Mouse (Mus musculus) stomach, embryonic 15.5 days (tissue): ENCODE data around the gene Zfp462. TPM values are rescaled to one million over a fixed set of nuclear protein-coding genes. Genes with fewer than 3 reads are reported as not detected.

Experiments used
- ATAC-seq: fragments of 200-750 bp; cut with Nextera tagmentation; 2 replicates; pipeline ENCODE4 v1.8.0; 2017; ENCODE audit warnings: low read depth, moderate number of reproducible peaks, moderate TSS enrichment; ENCODE audit not compliant: insufficient read depth, low FRiP score
- H3K27ac ChIP-seq: fragments of 300-500 bp; sonication (generic); 2 replicates; pipeline ENCODE4 v1.5.1; 2015; ENCODE audit warnings: mild to moderate bottlenecking, inconsistent platforms
- H3K27me3 ChIP-seq: fragments of 300-500 bp; sonication (generic); replicated peaks from 2 replicates; pipeline ENCODE4 v1.6.1; 2015; ENCODE audit warnings: inconsistent platforms
- H3K36me3 ChIP-seq: fragments of 300-500 bp; sonication (generic); 2 replicates; pipeline ENCODE4 v1.6.1; 2015; ENCODE audit warnings: inconsistent platforms
- H3K4me1 ChIP-seq: fragments of 300-500 bp; sonication (generic); 2 replicates; pipeline ENCODE4 v1.6.1; 2015; ENCODE audit warnings: inconsistent platforms
- H3K4me2 ChIP-seq: fragments of 300-500 bp; sonication (generic); 2 replicates; pipeline ENCODE4 v1.6.1; 2015; ENCODE audit warnings: mild to moderate bottlenecking, inconsistent platforms
- H3K4me3 ChIP-seq: fragments of 300-500 bp; sonication (generic); replicated peaks from 2 replicates; pipeline ENCODE4 v1.5.1; 2015; ENCODE audit warnings: inconsistent platforms
- H3K9ac ChIP-seq: fragments of 300-500 bp; sonication (generic); 2 replicates; pipeline ENCODE4 v1.6.1; 2015; ENCODE audit warnings: inconsistent platforms
- H3K9me3 ChIP-seq: fragments of 300-500 bp; sonication (generic); 2 replicates; pipeline ENCODE4 v1.6.1; 2016; ENCODE audit warnings: inconsistent platforms
- WGBS: fragments of 180-500 bp; shearing (Covaris S2); methylation state at CpG from one replicate; pipeline ENCODE4 v1.1.7; 2015; 5-methylcytosine and 5-hydroxymethylcytosine counted together
- polyA plus RNA-seq: library from polyadenylated mRNA; unstranded; fragments of >200 nt; fragmentation: Nextera tagmentation; extraction: Ambion mirVana; gene quantifications from 2 replicates; pipeline ENCODE4 v1.2.1, GENCODE M21; 2015

Gene Zfp462
- polyA plus RNA-seq, 1 experiment from 2014 or later, result 3.1 TPM

- Histone ChIP-seq H3K9me3 (no peaks in the 10 kb centered on the region), H3K36me3 (no peaks in the 10 kb centered on the region), H3K4me2 (no peak overlapping the region), H3K4me3 (no peak overlapping the region), H3K4me1 (no peaks in the 10 kb centered on the region), H3K27ac (no peak overlapping the region), H3K27me3 (no peaks in the 10 kb centered on the region), H3K9ac (no peak overlapping the region)
- WGBS, result 85% methylated on average over 1 of the region's 1 CpGs
- no peak for ATAC-seq
These were observed 7.7 kb upstream of the Zfp462 start for GRCm38 (mm10) chr4:54937161-54937560.

- under 1% methylated on average over 36 of the region's 36 CpGs for WGBS
- no peak for ATAC-seq
These were observed 976 bp downstream of the Zfp462 start for GRCm38 (mm10) chr4:54945603-54946445.

GRCm38 (mm10) chr4:54946662-54947055, 1.8 kb downstream of the Zfp462 start:
- under 1% methylated on average over 10 of the region's 10 CpGs for WGBS

More at GRCm38 (mm10) chr4:54945603-54946445, 976 bp downstream of the Zfp462 start:
- peak overlapping the region; percentile 75 for H3K4me3 ChIP-seq
- H3K9me3 ChIP-seq, result no peaks in the 10 kb centered on the region
- H3K36me3 ChIP-seq, result no peaks in the 10 kb centered on the region
- H3K9ac ChIP-seq, result peak overlapping the region; percentile 32; the same call in 1 of the 2 replicates
- no peaks in the 10 kb centered on the region for H3K27me3 ChIP-seq
- no peaks in the 10 kb centered on the region; the same call in 1 of the 2 replicates for H3K4me1 ChIP-seq
- H3K27ac ChIP-seq, result peak overlapping the region; percentile 76
- peak overlapping the region; percentile 93 for H3K4me2 ChIP-seq

GRCm38 (mm10) chr4:54947056-54947990, 2.5 kb downstream of the Zfp462 start:
- Histone ChIP-seq H3K36me3 (no peaks in the 10 kb centered on the region), H3K4me1 (no peaks in the 10 kb centered on the region; the same call in 1 of the 2 replicates), H3K27ac (peak overlapping the region; percentile 97), H3K9me3 (no peaks in the 10 kb centered on the region), H3K4me3 (peak overlapping the region; percentile 75), H3K9ac (peak overlapping the region; percentile 32; the same call in 1 of the 2 replicates), H3K27me3 (no peaks in the 10 kb centered on the region), H3K4me2 (peak overlapping the region; percentile 93)
- WGBS, result under 1% methylated on average over 28 of the region's 35 CpGs
- ATAC-seq, result peak; percentile 24; the same call in 1 of the 2 replicates

More at GRCm38 (mm10) chr4:54946662-54947055, 1.8 kb downstream of the Zfp462 start:
- peak overlapping the region; percentile 97 for H3K27ac ChIP-seq
- H3K4me3 ChIP-seq, result peak overlapping the region; percentile 75
- H3K4me2 ChIP-seq, result peak overlapping the region; percentile 93
- no peaks in the 10 kb centered on the region for H3K36me3 ChIP-seq
- peak overlapping the region; percentile 32; the same call in 1 of the 2 replicates for H3K9ac ChIP-seq
- ATAC-seq, result no peak
- no peaks in the 10 kb centered on the region; the same call in 1 of the 2 replicates for H3K4me1 ChIP-seq
- H3K27me3 ChIP-seq, result no peaks in the 10 kb centered on the region
- H3K9me3 ChIP-seq, result no peaks in the 10 kb centered on the region

GRCm38 (mm10) chr4:54947991-54948615, 3.3 kb downstream of the Zfp462 start:
- Histone ChIP-seq H3K4me3 (peak overlapping the region; percentile 75), H3K4me2 (peak overlapping the region; percentile 93), H3K27me3 (no peaks in the 10 kb centered on the region), H3K9me3 (no peaks in the 10 kb centered on the region), H3K9ac (peak overlapping the region; percentile 66), H3K27ac (peak overlapping the region; percentile 97), H3K4me1 (no peaks in the 10 kb centered on the region; the same call in 1 of the 2 replicates), H3K36me3 (no peaks in the 10 kb centered on the region)
- peak; percentile 61 for ATAC-seq
- under 1% methylated on average over 24 of the region's 25 CpGs for WGBS

GRCm38 (mm10) chr4:54948616-54949560, 4.0 kb downstream of the Zfp462 start:
- WGBS, result under 1% methylated on average over 32 of the region's 32 CpGs

GRCm38 (mm10) chr4:54949561-54949940, 4.7 kb downstream of the Zfp462 start:
- no peaks in the 10 kb centered on the region for H3K27me3 ChIP-seq
- ATAC-seq, result no peak
- H3K4me2 ChIP-seq, result peak overlapping the region; percentile 93
- no peaks in the 10 kb centered on the region for H3K36me3 ChIP-seq
- peaks cover 5% of the 10 kb centered on the region; the same call in 1 of the 2 replicates for H3K4me1 ChIP-seq
- H3K4me3 ChIP-seq, result peak overlapping the region; percentile 75
- H3K27ac ChIP-seq, result peak overlapping the region; percentile 97
- H3K9me3 ChIP-seq, result no peaks in the 10 kb centered on the region
- peak overlapping the region; percentile 66; the same call in 1 of the 2 replicates for H3K9ac ChIP-seq
- 10% methylated on average over 7 of the region's 7 CpGs for WGBS

More at GRCm38 (mm10) chr4:54948616-54949560, 4.0 kb downstream of the Zfp462 start:
- peak overlapping the region; percentile 93 for H3K4me2 ChIP-seq
- no peaks in the 10 kb centered on the region for H3K36me3 ChIP-seq
- peak overlapping the region; percentile 97 for H3K27ac ChIP-seq
- H3K27me3 ChIP-seq, result no peaks in the 10 kb centered on the region
- peak overlapping the region; percentile 75 for H3K4me3 ChIP-seq
- H3K9me3 ChIP-seq, result no peaks in the 10 kb centered on the region
- peaks cover 4% of the 10 kb centered on the region; the same call in 1 of the 2 replicates for H3K4me1 ChIP-seq
- peak overlapping the region; percentile 66 for H3K9ac ChIP-seq
- peak; percentile 33; the same call in 1 of the 2 replicates for ATAC-seq

- peak overlapping the region; percentile 75 for H3K4me3 ChIP-seq
- H3K27ac ChIP-seq, result peak overlapping the region; percentile 97
- 19% methylated on average over 2 of the region's 2 CpGs for WGBS
- ATAC-seq, result no peak
- H3K4me1 ChIP-seq, result peaks cover 5% of the 10 kb centered on the region; the same call in 1 of the 2 replicates
- no peaks in the 10 kb centered on the region for H3K9me3 ChIP-seq
- H3K4me2 ChIP-seq, result peak overlapping the region; percentile 93
- no peaks in the 10 kb centered on the region for H3K36me3 ChIP-seq
- H3K27me3 ChIP-seq, result no peaks in the 10 kb centered on the region
- H3K9ac ChIP-seq, result 0 out of 2 replicates have a peak overlapping the region, but pooled peaks have one; percentile 66
These were observed 5.3 kb downstream of the Zfp462 start for GRCm38 (mm10) chr4:54950136-54950535.

- Histone ChIP-seq H3K9ac (no peak overlapping the region), H3K4me1 (peaks cover 5% of the 10 kb centered on the region; the same call in 1 of the 2 replicates), H3K9me3 (no peaks in the 10 kb centered on the region), H3K4me3 (no peak overlapping the region), H3K27me3 (no peaks in the 10 kb centered on the region), H3K4me2 (no peak overlapping the region; the same call in 1 of the 2 replicates), H3K27ac (no peak overlapping the region), H3K36me3 (no peaks in the 10 kb centered on the region)
- ATAC-seq, result no peak
- WGBS, result 87% methylated on average over 2 of the region's 2 CpGs
These were observed 6.0 kb downstream of the Zfp462 start for GRCm38 (mm10) chr4:54950866-54951265.
